ENCODE assay signal across 25 mouse cellular contexts in genomic region chr9:37934146-37934545, GRCm38 (mm10). TPM values are rescaled to one million over a fixed set of nuclear protein-coding genes. Genes with fewer than 3 reads are reported as not detected.
DNase-seq lines count a peak whose midpoint lies in the region; TF ChIP-seq lines count a peak whose summit lies in the region.
"Had no signal": no experiment of that assay in that cellular context is flagged by ENCODE, and none has a peak within 500 bp of the region (broad histone marks: within the 10 kb centered on the region; RNA-seq: fewer than 3 reads in every experiment).

No protein-coding gene starts in this region.

- DNase-seq in layer of hippocampus, adult 2 months (ENCODE audit: low spot score in 2 of 2) = no peak
- no peak for DNase-seq in layer of hippocampus, adult 9-11 months
- DNase-seq in right cerebral cortex, adult 18-20 months = peak; percentile 8
- DNase-seq in right cerebral cortex, postnatal 10 days (ENCODE audit: low spot score in 2 of 2) = no peak
- DNase-seq in kidney, adult 2 months = no peak
- DNase-seq: adrenal gland, adult 2 months; adrenal gland, postnatal 10 days; adrenal gland, postnatal 25 days; cerebellum, adult 11-12 months; cerebellum, adult 2 months; cerebellum, adult 9-10 months; cerebellum, postnatal 10 days; cerebellum, postnatal 25 days; forebrain, postnatal 0 days had no signal

- 0 out of 2 replicates have a peak overlapping the region, but pooled peaks have one; percentile 36 for H3K27ac ChIP-seq in layer of hippocampus, adult 2 months
- no peak overlapping the region for H3K27ac ChIP-seq in kidney, adult 2 months (ENCODE audit: insufficient read depth, low read depth, low read length)
- H3K27ac ChIP-seq: embryonic facial prominence, embryonic 10.5 days; embryonic facial prominence, embryonic 12.5 days; forebrain, embryonic 13.5 days; forebrain, embryonic 15.5 days had no signal

- H3K4me3 ChIP-seq in layer of hippocampus, adult 2 months = no peak overlapping the region
- no peak overlapping the region for H3K4me3 ChIP-seq in kidney, adult 2 months (ENCODE audit: insufficient read depth, low read depth, low read length)
- H3K4me3 ChIP-seq: embryonic facial prominence, embryonic 10.5 days; embryonic facial prominence, embryonic 12.5 days; forebrain, embryonic 13.5 days; forebrain, embryonic 15.5 days had no signal

- TF ChIP-seq CTCF in layer of hippocampus, adult 2 months (conservative IDR thresholded peaks at IDR 0.05) = no peak
- TF ChIP-seq CTCF in kidney, adult 2 months (conservative IDR thresholded peaks at IDR 0.05; ENCODE audit: insufficient read depth, insufficient read length, low read depth, low read length) = no peak

- no peak for TF ChIP-seq POLR2A in kidney, adult 2 months (IDR thresholded peaks at IDR 0.05; ENCODE audit: low read depth, low read length)

- H3K36me3 ChIP-seq in kidney, adult 2 months (ENCODE audit: control insufficient read depth, insufficient read depth, low read length) = no peaks in the 10 kb centered on the region
- H3K36me3 ChIP-seq: embryonic facial prominence, embryonic 10.5 days; embryonic facial prominence, embryonic 12.5 days; forebrain, embryonic 15.5 days had no signal

- no peaks in the 10 kb centered on the region for H3K4me1 ChIP-seq in kidney, adult 2 months (ENCODE audit: control insufficient read depth, insufficient read depth, low read length)
- H3K4me1 ChIP-seq: embryonic facial prominence, embryonic 10.5 days; embryonic facial prominence, embryonic 12.5 days; forebrain, embryonic 13.5 days; forebrain, embryonic 15.5 days had no signal

- H3K27me3 ChIP-seq in kidney, adult 2 months (replicated peaks; ENCODE audit: control insufficient read depth, insufficient read depth, low read length) = no peaks in the 10 kb centered on the region
- H3K27me3 ChIP-seq: embryonic facial prominence, embryonic 12.5 days; forebrain, embryonic 13.5 days; forebrain, embryonic 15.5 days had no signal

RNA-seq across cellular contexts. Expression of gene Olfr878, which starts 16.5 kb away (rescaled TPM):
- not detected for total RNA-seq in layer of hippocampus, adult 2 months (2021)
- polyA plus RNA-seq in kidney, adult 2 months (2012; rRNA removed) = not detected in 2 replicates
- total RNA-seq: adrenal gland, adult 2 months; adrenal gland, postnatal 10 days; adrenal gland, postnatal 25 days; adrenal gland, postnatal 4 days; ES-E14; forebrain, postnatal 0 days; MEL had no signal
- polyA plus RNA-seq: adrenal gland, adult 2 months; C2C12; cerebellum, adult 2 months; embryonic facial prominence, embryonic 10.5 days; embryonic facial prominence, embryonic 12.5 days; forebrain, embryonic 11.5 days; forebrain, embryonic 13.5 days; forebrain, embryonic 15.5 days; forebrain, postnatal 0 days had no signal

RNA-seq across cellular contexts. Expression of gene Olfr145, which starts 37.6 kb away (rescaled TPM):
- not detected for total RNA-seq in layer of hippocampus, adult 2 months (2021)
- polyA plus RNA-seq in kidney, adult 2 months (2012; rRNA removed) = not detected in 2 replicates
- total RNA-seq: adrenal gland, adult 2 months; adrenal gland, postnatal 10 days; adrenal gland, postnatal 25 days; adrenal gland, postnatal 4 days; ES-E14; forebrain, postnatal 0 days; MEL had no signal
- polyA plus RNA-seq: adrenal gland, adult 2 months; C2C12; cerebellum, adult 2 months; cortical plate, adult 2 months; embryonic facial prominence, embryonic 10.5 days; embryonic facial prominence, embryonic 12.5 days; forebrain, embryonic 11.5 days; forebrain, embryonic 13.5 days; forebrain, embryonic 15.5 days; forebrain, postnatal 0 days had no signal

RNA-seq across cellular contexts. Expression of gene Olfr881, which starts 57.5 kb away (rescaled TPM):
- not detected for total RNA-seq in layer of hippocampus, adult 2 months (2021)
- polyA plus RNA-seq in kidney, adult 2 months (2012; rRNA removed) = not detected in 2 replicates
- total RNA-seq: adrenal gland, adult 2 months; adrenal gland, postnatal 10 days; adrenal gland, postnatal 25 days; adrenal gland, postnatal 4 days; forebrain, postnatal 0 days; MEL had no signal
- polyA plus RNA-seq: adrenal gland, adult 2 months; C2C12; cerebellum, adult 2 months; embryonic facial prominence, embryonic 10.5 days; embryonic facial prominence, embryonic 12.5 days; embryonic facial prominence, embryonic 14.5 days; forebrain, embryonic 11.5 days; forebrain, embryonic 13.5 days; forebrain, embryonic 15.5 days; forebrain, postnatal 0 days had no signal
